Mouse (Mus musculus): ENCODE results near the gene Plppr1. TPM values are rescaled to one million over a fixed set of nuclear protein-coding genes. Genes with fewer than 3 reads are reported as not detected.
"Not testable (repeated sequence)": the region's sequence is repeated elsewhere in the genome, so short reads cannot be mapped to it uniquely, and the experiment has no call there.

Plppr1 gene
- total RNA-seq, 2 experiments from 2014 or later = not detected

DNA sequence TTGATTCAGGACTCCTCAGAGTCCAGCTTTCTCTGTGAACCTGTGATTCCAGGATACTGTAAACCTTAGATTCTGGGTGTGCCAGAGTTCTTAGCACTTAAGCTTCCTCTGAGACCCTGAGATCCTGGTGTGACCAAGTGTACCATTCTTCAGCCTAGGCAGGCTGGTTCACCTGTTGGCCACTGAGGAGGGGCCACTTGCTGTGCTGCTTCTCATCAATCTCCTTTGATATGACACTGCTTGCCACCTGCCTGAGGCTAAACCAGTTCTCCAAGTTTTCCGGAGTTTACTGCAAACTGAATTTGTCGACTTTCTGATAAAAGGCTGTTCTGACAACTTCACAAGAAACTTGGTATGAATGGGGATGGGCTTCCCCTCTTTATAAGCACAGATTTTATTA is 298.0 kb downstream of the Plppr1 start:
- no peak for ATAC-seq (replicated peaks; ENCODE audit: poor library complexity)

DNA sequence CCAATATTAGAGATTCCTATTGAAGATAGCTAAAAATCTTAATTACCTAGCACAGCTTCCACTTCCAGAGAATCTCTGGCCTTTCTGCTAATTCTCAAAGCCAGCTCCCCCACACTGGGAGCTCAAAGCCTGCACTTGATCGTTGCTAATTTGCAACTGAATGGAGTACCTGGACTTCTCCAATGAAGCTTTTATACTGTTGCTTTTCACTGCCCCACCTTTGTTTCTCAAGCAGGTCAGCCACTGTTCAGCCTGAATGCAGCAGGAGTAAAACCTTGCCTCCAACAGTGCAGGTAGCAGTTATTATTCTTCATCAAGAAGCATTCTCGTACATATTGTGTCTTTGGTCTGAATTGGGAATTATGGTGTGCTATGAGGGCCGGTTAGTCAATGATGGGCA is 309.0 kb downstream of the Plppr1 start:
- ATAC-seq (replicated peaks; ENCODE audit: poor library complexity) = not testable (repeated sequence)

DNA sequence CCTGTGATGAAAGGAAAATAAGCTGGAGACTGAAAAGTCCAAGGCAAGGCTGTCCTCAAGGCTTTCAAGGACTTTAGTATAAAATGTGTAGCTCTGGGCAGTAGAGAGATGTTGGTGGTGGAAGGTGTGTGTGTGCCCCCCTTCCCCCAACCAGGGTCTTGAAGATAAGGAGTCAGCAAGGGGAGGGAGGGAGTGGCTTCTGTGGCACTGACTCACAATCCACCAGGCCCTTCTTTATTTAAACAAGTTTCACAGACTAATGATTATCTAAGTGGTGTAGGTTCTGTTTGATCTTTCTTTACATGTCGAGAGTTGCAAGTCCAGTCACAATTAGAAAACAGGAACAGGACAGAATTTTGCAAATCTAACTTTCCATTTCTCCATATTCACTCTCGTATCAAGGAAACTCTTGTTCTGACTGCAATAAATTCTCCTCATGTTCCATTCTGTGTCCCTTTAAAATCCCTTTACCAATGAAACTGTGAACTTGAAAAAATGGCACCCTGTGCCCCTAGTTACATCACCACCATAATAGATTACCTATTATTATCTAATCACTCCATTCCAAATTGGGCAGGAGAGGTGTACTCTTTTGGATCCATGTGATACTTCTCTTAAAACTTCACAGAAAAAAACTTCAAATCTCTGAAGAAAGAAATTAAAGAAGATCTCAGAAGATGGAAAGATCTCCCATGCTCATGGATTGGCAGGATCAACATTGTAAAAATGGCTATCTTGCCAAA is 324.7 kb downstream of the Plppr1 start:
- not testable (repeated sequence) for ATAC-seq (replicated peaks; ENCODE audit: poor library complexity)

GRCm38 (mm10) chr4:49386873-49387272 is 327.8 kb downstream of the Plppr1 start:
- no peak for ATAC-seq (replicated peaks; ENCODE audit: poor library complexity)
